9 mouse cellular contexts compared by ENCODE assay signal in genomic region chr3:56357035-56357701, GRCm38 (mm10).
DNase-seq lines count a peak whose midpoint lies in the region; ATAC-seq lines count a peak whose summit lies in the region.
"Had no signal": no experiment of that assay in that cellular context is flagged by ENCODE, and none has a peak within 500 bp of the region (broad histone marks: within the 10 kb centered on the region; RNA-seq: fewer than 3 reads in every experiment).

No protein-coding gene starts in this region.

- DNase-seq in frontal cortex, postnatal 14 days (ENCODE audit: low spot score in 2 of 2), result no peak
- DNase-seq in cerebellum, adult 9-11 months, result peak; percentile 67
- peak; percentile 86 for DNase-seq in midbrain, embryonic 11.5 days (ENCODE audit: low spot score, missing footprints)
- DNase-seq in ovary, postnatal 14 days (ENCODE audit: low spot score), result no peak
- no peak for DNase-seq in thymus, postnatal 4 days
- no peak for DNase-seq in liver
- DNase-seq: heart, postnatal 14 days had no signal

- no peaks in the 10 kb centered on the region for H3K27me3 ChIP-seq in forebrain, embryonic 15.5 days
- no peaks in the 10 kb centered on the region for H3K27me3 ChIP-seq in midbrain, embryonic 11.5 days (ENCODE audit: control insufficient read depth, insufficient read depth, low read length)

- no peak overlapping the region for H3K9ac ChIP-seq in forebrain, embryonic 15.5 days (replicated peaks)
- H3K9ac ChIP-seq in midbrain, embryonic 11.5 days (ENCODE audit: low read length), result no peak overlapping the region

- 0 out of 2 replicates have a peak overlapping the region, but pooled peaks have one; percentile 8 for H3K4me2 ChIP-seq in forebrain, embryonic 15.5 days (replicated peaks)
- H3K4me2 ChIP-seq in midbrain, embryonic 11.5 days, result no peak overlapping the region

- no peaks in the 10 kb centered on the region for H3K36me3 ChIP-seq in forebrain, embryonic 15.5 days
- no peaks in the 10 kb centered on the region for H3K36me3 ChIP-seq in midbrain, embryonic 11.5 days (ENCODE audit: control insufficient read depth, insufficient read depth, low read length)

- peaks cover 29% of the 10 kb centered on the region for H3K4me1 ChIP-seq in forebrain, embryonic 15.5 days
- peaks cover 3% of the 10 kb centered on the region; the same call in 1 of the 2 replicates for H3K4me1 ChIP-seq in midbrain, embryonic 11.5 days (ENCODE audit: control insufficient read depth, insufficient read depth, low read length)

- peak; percentile 84 for ATAC-seq in frontal cortex, adult (ENCODE audit: low TSS enrichment)
- peak; percentile 81 for ATAC-seq in forebrain, embryonic 15.5 days (replicated peaks)
- no peak for ATAC-seq in midbrain, embryonic 11.5 days (ENCODE audit: low FRiP score)

- no peak overlapping the region for H3K4me3 ChIP-seq in forebrain, embryonic 15.5 days
- no peak overlapping the region for H3K4me3 ChIP-seq in midbrain, embryonic 11.5 days (ENCODE audit: low read depth, low read length)

- H3K27ac ChIP-seq in forebrain, embryonic 15.5 days (replicated peaks), result peak overlapping the region; percentile 86
- no peak overlapping the region for H3K27ac ChIP-seq in midbrain, embryonic 11.5 days (ENCODE audit: low read depth, low read length)

- 32% methylated on average over 6 of the region's 6 CpGs for WGBS in forebrain, embryonic 15.5 days
- WGBS in midbrain, embryonic 11.5 days, result 60% methylated on average over 6 of the region's 6 CpGs

- no peaks in the 10 kb centered on the region for H3K9me3 ChIP-seq in forebrain, embryonic 15.5 days
- no peaks in the 10 kb centered on the region for H3K9me3 ChIP-seq in midbrain, embryonic 11.5 days (ENCODE audit: control insufficient read depth, low read length)

Comparison
In these comparisons a context has a peak if more than half of its experiments do, and no peak if none do; other contexts are left out.
1. DNase-seq: peak in cerebellum, adult 9-11 months (single experiment) and midbrain, embryonic 11.5 days (single experiment); none in frontal cortex, postnatal 14 days (0 of 2), ovary, postnatal 14 days (single experiment), thymus, postnatal 4 days (single experiment) and liver (single experiment).